Mouse (Mus musculus) midbrain, postnatal 0 days (tissue): ENCODE measurements around the gene Ctf1. TPM values are rescaled to one million over a fixed set of nuclear protein-coding genes. Genes with fewer than 3 reads are reported as not detected.

Experiments used
- ATAC-seq: fragments of 200-750 bp; cut with Nextera tagmentation; 2 replicates; pipeline ENCODE4 v1.8.0; 2017; ENCODE audit warnings: moderate number of reproducible peaks, mild to moderate bottlenecking, moderate TSS enrichment, moderate library complexity; ENCODE audit not compliant: low FRiP score
- DNase-seq: peaks from one replicate; pipeline ENCODE4 v3.0.0-alpha.2; 2015; ENCODE audit warnings: low spot score
- H3K27ac ChIP-seq: fragments of 300-500 bp; sonication (generic); 2 replicates; pipeline ENCODE4 v1.5.1; 2014; ENCODE audit warnings: low read depth, mild to moderate bottlenecking, low read length, mixed read lengths
- H3K27me3 ChIP-seq: fragments of 300-500 bp; sonication (generic); 2 replicates; pipeline ENCODE4 v1.6.1; 2014; ENCODE audit warnings: low read length, control low read depth, mixed read lengths; ENCODE audit not compliant: insufficient read depth
- H3K36me3 ChIP-seq: fragments of 300-500 bp; sonication (generic); 2 replicates; pipeline ENCODE4 v1.6.1; 2014; ENCODE audit warnings: low read length, control low read depth, mixed read lengths; ENCODE audit not compliant: insufficient read depth
- H3K4me1 ChIP-seq: fragments of 300-500 bp; sonication (generic); 2 replicates; pipeline ENCODE4 v1.6.1; 2014; ENCODE audit warnings: mild to moderate bottlenecking, control low read depth, antibody characterized with exemption, low read length, mixed read lengths; ENCODE audit not compliant: insufficient read depth
- H3K4me2 ChIP-seq: fragments of 300-500 bp; sonication (generic); 2 replicates; pipeline ENCODE4 v1.6.1; 2014; ENCODE audit warnings: low read depth, mild to moderate bottlenecking, low read length, mixed read lengths; ENCODE audit not compliant: poor library complexity, severe bottlenecking
- H3K4me3 ChIP-seq: fragments of 300-500 bp; sonication (generic); 2 replicates; pipeline ENCODE4 v1.5.1; 2014; ENCODE audit warnings: low read depth, mild to moderate bottlenecking, low read length, moderate library complexity
- H3K9ac ChIP-seq: fragments of 300-500 bp; sonication (generic); replicated peaks from 2 replicates; pipeline ENCODE4 v1.6.1; 2014; ENCODE audit warnings: mild to moderate bottlenecking, low read length, moderate library complexity, mixed read lengths; ENCODE audit not compliant: poor library complexity, severe bottlenecking
- H3K9me3 ChIP-seq: fragments of 300-500 bp; sonication (generic); 2 replicates; pipeline ENCODE4 v1.6.1; 2016; ENCODE audit warnings: low read length, control low read depth
- CTCF ChIP-seq: IDR thresholded peaks from 2 replicates; pipeline ENCODE4 v1.5.1; 2016; ENCODE audit warnings: antibody characterized with exemption, mild to moderate bottlenecking
- WGBS: fragments of 180-500 bp; shearing (Covaris S2); extraction: QIAGEN DNeasy Blood & Tissue Kit; methylation state at CpG from one replicate; pipeline ENCODE4 v1.1.7; 2014; 5-methylcytosine and 5-hydroxymethylcytosine counted together
- polyA plus RNA-seq: library from polyadenylated mRNA; unstranded; fragments of >200 nt; fragmentation: Nextera tagmentation; extraction: Ambion mirVana; gene quantifications from 2 replicates; pipeline ENCODE4 v1.2.1, GENCODE M21; 2015
- total RNA-seq: library from RNA; depleted of rRNA; stranded (reverse); fragments of >200 nt; gene quantifications from 2 replicates; pipeline ENCODE4 v1.2.3, GENCODE M21; 2014

Gene Ctf1
- total and polyA plus RNA-seq, 2 experiments from 2014 or later = 3.8 to 5.5 TPM

- under 1% methylated on average over 26 of the region's 62 CpGs for WGBS
- DNase-seq (no peak), ATAC-seq (0 out of 2 replicates have a peak, but pooled peaks have one; percentile 1)
- H3K9ac ChIP-seq = peak overlapping the region; percentile 98
- H3K27ac ChIP-seq = peak overlapping the region; percentile 82
- no peaks in the 10 kb centered on the region for H3K9me3 ChIP-seq
- no peak for TF ChIP-seq CTCF
- H3K4me1 ChIP-seq = no peaks in the 10 kb centered on the region
- H3K36me3 ChIP-seq = peaks cover 24% of the 10 kb centered on the region
- no peaks in the 10 kb centered on the region for H3K27me3 ChIP-seq
- peak overlapping the region; percentile 83 for H3K4me2 ChIP-seq
- peak overlapping the region; percentile 86 for H3K4me3 ChIP-seq
These were observed 34.3 kb downstream of the Ctf1 start for GRCm38 (mm10) chr7:127746494-127747491.

GRCm38 (mm10) chr7:127747559-127748234, 35.2 kb downstream of the Ctf1 start:
- 42% methylated on average over 6 of the region's 6 CpGs for WGBS
- no peaks in the 10 kb centered on the region for H3K4me1 ChIP-seq
- TF ChIP-seq CTCF = no peak
- ATAC-seq = no peak
- H3K4me2 ChIP-seq = peak overlapping the region; percentile 83
- peak overlapping the region; percentile 82 for H3K27ac ChIP-seq
- H3K4me3 ChIP-seq = peak overlapping the region; percentile 86
- no peaks in the 10 kb centered on the region for H3K27me3 ChIP-seq
- no peak for DNase-seq
- no peaks in the 10 kb centered on the region for H3K9me3 ChIP-seq
- peak overlapping the region; percentile 98 for H3K9ac ChIP-seq
- peaks cover 33% of the 10 kb centered on the region for H3K36me3 ChIP-seq

DNA sequence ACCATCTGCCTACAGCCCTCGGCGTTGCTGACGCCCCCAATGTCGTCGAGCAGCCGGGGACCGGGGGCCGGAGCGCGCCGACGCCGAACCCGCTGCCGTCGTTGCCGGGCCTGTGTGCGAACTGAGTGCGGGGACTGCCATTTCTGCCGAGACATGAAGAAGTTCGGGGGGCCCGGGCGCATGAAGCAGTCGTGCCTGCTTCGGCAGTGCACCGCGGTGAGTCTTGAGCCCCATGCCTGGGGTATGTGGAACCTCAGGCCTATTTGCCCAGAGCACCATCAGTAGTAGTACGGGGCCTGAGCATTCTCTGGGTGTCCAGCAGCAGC, 35.7 kb downstream of the Ctf1 start:
- no peak for ATAC-seq
- Histone ChIP-seq H3K36me3 (peaks cover 38% of the 10 kb centered on the region), H3K4me2 (peak overlapping the region; percentile 83; the same call in 1 of the 2 replicates), H3K9me3 (no peaks in the 10 kb centered on the region), H3K27ac (no peak overlapping the region), H3K4me1 (no peaks in the 10 kb centered on the region), H3K4me3 (no peak overlapping the region), H3K9ac (no peak overlapping the region), H3K27me3 (no peaks in the 10 kb centered on the region)
- 93% methylated on average over 28 of the region's 28 CpGs for WGBS
- DNase-seq = no peak
- TF ChIP-seq CTCF = no peak

- no peak for ATAC-seq
- Histone ChIP-seq H3K4me3 (no peak overlapping the region), H3K27me3 (no peaks in the 10 kb centered on the region), H3K9ac (no peak overlapping the region), H3K9me3 (no peaks in the 10 kb centered on the region), H3K27ac (no peak overlapping the region), H3K4me1 (no peaks in the 10 kb centered on the region), H3K36me3 (peaks cover 51% of the 10 kb centered on the region), H3K4me2 (no peak overlapping the region)
- peak; percentile 62 for DNase-seq
- WGBS = 82% methylated on average over 19 of the region's 19 CpGs
- no peak for TF ChIP-seq CTCF
These were observed 37.9 kb downstream of the Ctf1 start for GRCm38 (mm10) chr7:127750131-127751127.

- TF ChIP-seq CTCF = no peak
- Histone ChIP-seq H3K9me3 (no peaks in the 10 kb centered on the region), H3K27ac (no peak overlapping the region), H3K4me2 (no peak overlapping the region), H3K36me3 (peaks cover 55% of the 10 kb centered on the region), H3K27me3 (no peaks in the 10 kb centered on the region), H3K9ac (no peak overlapping the region), H3K4me1 (no peaks in the 10 kb centered on the region; the same call in 1 of the 2 replicates), H3K4me3 (no peak overlapping the region)
- 94% methylated on average over 5 of the region's 5 CpGs for WGBS
- ATAC-seq (no peak), DNase-seq (no peak)
These were observed 39.1 kb downstream of the Ctf1 start for GRCm38 (mm10) chr7:127751619-127752018.
